Comparison of ENCODE assay signal across 20 mouse cellular contexts in the genomic region with DNA sequence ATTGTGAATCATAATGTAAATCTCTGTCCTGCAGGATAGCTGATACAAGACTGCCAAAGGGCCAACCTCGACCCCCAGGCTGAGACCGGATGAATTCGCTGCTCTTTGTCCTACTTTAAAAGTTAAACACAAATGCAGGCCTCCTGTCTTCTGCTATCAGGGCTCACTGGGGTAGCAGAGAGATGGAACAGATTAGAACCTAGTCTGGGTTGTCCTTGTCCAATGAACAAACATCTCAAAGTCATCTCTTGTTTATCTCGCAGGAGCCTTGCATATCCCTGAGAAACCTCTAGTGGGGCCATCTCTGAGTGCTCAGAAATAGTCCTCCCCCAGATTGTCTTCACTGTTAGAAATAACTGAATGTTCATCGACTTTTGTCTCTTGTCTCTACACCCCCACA.
DNase-seq lines count a peak whose midpoint lies in the region; ATAC-seq lines count a peak whose summit lies in the region.
"Had no signal": no experiment of that assay in that cellular context is flagged by ENCODE, and none has a peak within 500 bp of the region (broad histone marks: within the 10 kb centered on the region; RNA-seq: fewer than 3 reads in every experiment).

No protein-coding gene starts in this region.

- 89% methylated on average over 5 of the region's 5 CpGs for WGBS in embryonic facial prominence, embryonic 13.5 days
- 89% methylated on average over 5 of the region's 5 CpGs for WGBS in embryonic facial prominence, embryonic 10.5 days
- 87% methylated on average over 5 of the region's 5 CpGs for WGBS in hindbrain, embryonic 10.5 days
- 82% methylated on average over 5 of the region's 5 CpGs for WGBS in hindbrain, embryonic 13.5 days
- WGBS in liver, embryonic 15.5 days (ENCODE audit: insufficient replicate concordance), result 25% methylated on average over 5 of the region's 5 CpGs

- ATAC-seq in embryonic facial prominence, embryonic 13.5 days (ENCODE audit: insufficient number of reproducible peaks, insufficient read depth, low FRiP score, low TSS enrichment, low read depth), result no peak
- ATAC-seq in hindbrain, embryonic 13.5 days (ENCODE audit: low FRiP score), result no peak
- ATAC-seq in megakaryocyte, adult 5-6 weeks (ENCODE audit: poor library complexity, severe bottlenecking), result no peak
- ATAC-seq in liver, embryonic 15.5 days (ENCODE audit: insufficient read depth), result peak; percentile 59
- ATAC-seq: activated CD4-positive, CD25-positive, alpha-beta regulatory T cell, adult 4 months had no signal

- no peak for DNase-seq in embryonic facial prominence, embryonic 10.5 days (ENCODE audit: low spot score)
- no peak for DNase-seq in hindbrain, embryonic 10.5 days (ENCODE audit: low spot score)
- DNase-seq in layer of hippocampus, adult 9-11 months, result no peak
- DNase-seq: adrenal gland, postnatal 10 days; cerebellum, adult 9-11 months; kidney, adult 8-10 months; layer of hippocampus, postnatal 36 days; right cerebral cortex, postnatal 25 days; thymus, adult 2 months had no signal

- H3K4me1 ChIP-seq in embryonic facial prominence, embryonic 13.5 days, result peaks cover 34% of the 10 kb centered on the region
- H3K4me1 ChIP-seq in embryonic facial prominence, embryonic 10.5 days, result peaks cover 18% of the 10 kb centered on the region
- H3K4me1 ChIP-seq in hindbrain, embryonic 10.5 days (replicated peaks), result peaks cover 28% of the 10 kb centered on the region
- peaks cover 3% of the 10 kb centered on the region; the same call in 1 of the 2 replicates for H3K4me1 ChIP-seq in hindbrain, embryonic 13.5 days (replicated peaks)
- peaks cover 84% of the 10 kb centered on the region for H3K4me1 ChIP-seq in megakaryocyte, embryonic 14.5 days
- H3K4me1 ChIP-seq in liver, embryonic 15.5 days (replicated peaks), result peaks cover 36% of the 10 kb centered on the region

- H3K36me3 ChIP-seq in embryonic facial prominence, embryonic 13.5 days, result no peaks in the 10 kb centered on the region
- no peaks in the 10 kb centered on the region for H3K36me3 ChIP-seq in embryonic facial prominence, embryonic 10.5 days (replicated peaks)
- H3K36me3 ChIP-seq in hindbrain, embryonic 10.5 days, result no peaks in the 10 kb centered on the region
- no peaks in the 10 kb centered on the region for H3K36me3 ChIP-seq in hindbrain, embryonic 13.5 days
- H3K36me3 ChIP-seq in megakaryocyte, embryonic 14.5 days (replicated peaks; ENCODE audit: low read length), result peaks cover 12% of the 10 kb centered on the region
- no peaks in the 10 kb centered on the region for H3K36me3 ChIP-seq in liver, embryonic 15.5 days (replicated peaks)
- H3K36me3 ChIP-seq: embryonic facial prominence, embryonic 12.5 days; forebrain, embryonic 15.5 days; heart, embryonic 12.5 days; neural tube, embryonic 15.5 days had no signal

- no peak overlapping the region for H3K9ac ChIP-seq in embryonic facial prominence, embryonic 13.5 days
- H3K9ac ChIP-seq in hindbrain, embryonic 13.5 days, result no peak overlapping the region
- no peak overlapping the region for H3K9ac ChIP-seq in liver, embryonic 15.5 days
- H3K9ac ChIP-seq: embryonic facial prominence, embryonic 12.5 days; forebrain, embryonic 15.5 days; heart, embryonic 12.5 days; hindbrain, embryonic 14.5 days; neural tube, embryonic 15.5 days had no signal

- 0 out of 2 replicates have a peak overlapping the region, but pooled peaks have one; percentile 8 for H3K27ac ChIP-seq in embryonic facial prominence, embryonic 13.5 days
- no peak overlapping the region for H3K27ac ChIP-seq in embryonic facial prominence, embryonic 10.5 days (replicated peaks)
- peak overlapping the region; percentile 16; the same call in 1 of the 2 replicates for H3K27ac ChIP-seq in hindbrain, embryonic 10.5 days
- H3K27ac ChIP-seq in hindbrain, embryonic 13.5 days, result no peak overlapping the region
- no peak overlapping the region for H3K27ac ChIP-seq in liver, embryonic 15.5 days (replicated peaks)
- H3K27ac ChIP-seq: embryonic facial prominence, embryonic 12.5 days; hindbrain, embryonic 14.5 days; neural tube, embryonic 15.5 days had no signal

- no peaks in the 10 kb centered on the region for H3K9me3 ChIP-seq in embryonic facial prominence, embryonic 13.5 days
- H3K9me3 ChIP-seq in embryonic facial prominence, embryonic 10.5 days, result no peaks in the 10 kb centered on the region
- H3K9me3 ChIP-seq in hindbrain, embryonic 10.5 days, result no peaks in the 10 kb centered on the region
- H3K9me3 ChIP-seq in hindbrain, embryonic 13.5 days, result no peaks in the 10 kb centered on the region
- H3K9me3 ChIP-seq in megakaryocyte, embryonic 14.5 days, result no peaks in the 10 kb centered on the region
- H3K9me3 ChIP-seq in liver, embryonic 15.5 days (replicated peaks), result no peaks in the 10 kb centered on the region
- H3K9me3 ChIP-seq: embryonic facial prominence, embryonic 12.5 days; forebrain, embryonic 15.5 days; heart, embryonic 12.5 days; neural tube, embryonic 15.5 days had no signal

- no peak overlapping the region for H3K4me2 ChIP-seq in embryonic facial prominence, embryonic 13.5 days
- H3K4me2 ChIP-seq in hindbrain, embryonic 13.5 days, result no peak overlapping the region
- peak overlapping the region; percentile 29; the same call in 1 of the 2 replicates for H3K4me2 ChIP-seq in liver, embryonic 15.5 days
- H3K4me2 ChIP-seq: embryonic facial prominence, embryonic 12.5 days; forebrain, embryonic 15.5 days; heart, embryonic 12.5 days; hindbrain, embryonic 14.5 days; neural tube, embryonic 15.5 days had no signal

- H3K4me3 ChIP-seq in embryonic facial prominence, embryonic 13.5 days, result no peak overlapping the region
- H3K4me3 ChIP-seq in embryonic facial prominence, embryonic 10.5 days, result no peak overlapping the region
- H3K4me3 ChIP-seq in hindbrain, embryonic 10.5 days, result no peak overlapping the region
- H3K4me3 ChIP-seq in hindbrain, embryonic 13.5 days, result no peak overlapping the region
- H3K4me3 ChIP-seq in megakaryocyte, embryonic 14.5 days (replicated peaks), result peak overlapping the region; percentile 83
- H3K4me3 ChIP-seq in liver, embryonic 15.5 days (replicated peaks), result no peak overlapping the region
- H3K4me3 ChIP-seq: embryonic facial prominence, embryonic 12.5 days; forebrain, embryonic 15.5 days; heart, embryonic 12.5 days; neural tube, embryonic 15.5 days had no signal

- H3K27me3 ChIP-seq in embryonic facial prominence, embryonic 13.5 days, result no peaks in the 10 kb centered on the region
- no peaks in the 10 kb centered on the region for H3K27me3 ChIP-seq in embryonic facial prominence, embryonic 10.5 days (replicated peaks; ENCODE audit: low read depth, poor library complexity, severe bottlenecking)
- no peaks in the 10 kb centered on the region for H3K27me3 ChIP-seq in hindbrain, embryonic 10.5 days (ENCODE audit: insufficient read depth, poor library complexity, severe bottlenecking)
- no peaks in the 10 kb centered on the region for H3K27me3 ChIP-seq in hindbrain, embryonic 13.5 days
- H3K27me3 ChIP-seq in megakaryocyte, embryonic 14.5 days (replicated peaks), result no peaks in the 10 kb centered on the region
- H3K27me3 ChIP-seq in liver, embryonic 15.5 days, result no peaks in the 10 kb centered on the region; the same call in 1 of the 2 replicates
- H3K27me3 ChIP-seq: embryonic facial prominence, embryonic 12.5 days; forebrain, embryonic 15.5 days; heart, embryonic 12.5 days; neural tube, embryonic 15.5 days had no signal

Comparison
In these comparisons a context has a peak if more than half of its experiments do, and no peak if none do; other contexts are left out.
1. H3K27ac ChIP-seq: peak in embryonic facial prominence, embryonic 13.5 days (single experiment) and hindbrain, embryonic 10.5 days (single experiment); none in embryonic facial prominence, embryonic 10.5 days (single experiment), hindbrain, embryonic 13.5 days (single experiment) and liver, embryonic 15.5 days (single experiment).